Mouse (Mus musculus) left cerebral cortex, adult 11 months (tissue): ENCODE data around the gene Kif4.

ENCODE experiments used
- DNase-seq: peaks from one replicate; pipeline ENCODE4 v3.0.0; 2022; ENCODE audit warnings: low spot score

The Kif4 gene

GRCm38 (mm10) chrX:100730266-100730665 lies 104.7 kb downstream of the Kif4 start:
- no peak for DNase-seq

- no peak for DNase-seq
These were observed 108.8 kb downstream of the Kif4 start for GRCm38 (mm10) chrX:100734359-100734758.

- no peak for DNase-seq
These were observed 113.4 kb downstream of the Kif4 start for GRCm38 (mm10) chrX:100738918-100739317.

GRCm38 (mm10) chrX:100739443-100739842 lies 113.9 kb downstream of the Kif4 start:
- DNase-seq: no peak

GRCm38 (mm10) chrX:100740785-100741184 lies 115.2 kb downstream of the Kif4 start:
- DNase-seq: no peak

- peak; percentile 75 for DNase-seq
These were observed 116.4 kb downstream of the Kif4 start for GRCm38 (mm10) chrX:100741940-100742339.

GRCm38 (mm10) chrX:100765855-100766254 lies 140.3 kb downstream of the Kif4 start:
- DNase-seq: no peak

GRCm38 (mm10) chrX:100767181-100767884 lies 141.8 kb downstream of the Kif4 start, which contains the start of gene Dlg3:
Gene Dlg3, plus strand, starts transcription at chrX:100767722.
- DNase-seq: peak; percentile 47

- no peak for DNase-seq
These were observed 142.5 kb downstream of the Kif4 start for GRCm38 (mm10) chrX:100767885-100768626.

GRCm38 (mm10) chrX:100769281-100769680 lies 143.7 kb downstream of the Kif4 start:
- DNase-seq: no peak

GRCm38 (mm10) chrX:100774341-100774811 lies 148.8 kb downstream of the Kif4 start:
- no peak for DNase-seq

GRCm38 (mm10) chrX:100775405-100775804 lies 149.9 kb downstream of the Kif4 start:
- DNase-seq: no peak

- peak; percentile 47 for DNase-seq
These were observed 151.0 kb downstream of the Kif4 start for GRCm38 (mm10) chrX:100776494-100776893.
